Mouse (Mus musculus) large intestine, adult 2 months (tissue): ENCODE measurements around the gene Lrrc19. TPM values are rescaled to one million over a fixed set of nuclear protein-coding genes. Genes with fewer than 3 reads are reported as not detected.
"Not testable (repeated sequence)": the region's sequence is repeated elsewhere in the genome, so short reads cannot be mapped to it uniquely, and the experiment has no call there.

Experiments used
- DNase-seq: peaks from one replicate; pipeline ENCODE4 v3.0.0-alpha.2; 2012; ENCODE audit warnings: low read depth, low spot score
- WGBS: fragments of 180-500 bp; shearing (Covaris S2); methylation state at CpG from one replicate; pipeline ENCODE4 v1.1.7; 2018; 5-methylcytosine and 5-hydroxymethylcytosine counted together
- polyA plus RNA-seq: library from polyadenylated mRNA; depleted of rRNA; stranded (reverse); fragments of >200 nt; gene quantifications from 2 replicates; pipeline ENCODE4 v1.2.3, GENCODE M21; 2012; rRNA removed

Gene Lrrc19
- polyA plus RNA-seq = 7.9 and 12.7 TPM in 2 replicates

GRCm38 (mm10) chr4:94649920-94650319 is at the start of gene Lrrc19:
Gene Lrrc19, minus strand, starts transcription at chr4:94650144.
- no peak for DNase-seq

DNA sequence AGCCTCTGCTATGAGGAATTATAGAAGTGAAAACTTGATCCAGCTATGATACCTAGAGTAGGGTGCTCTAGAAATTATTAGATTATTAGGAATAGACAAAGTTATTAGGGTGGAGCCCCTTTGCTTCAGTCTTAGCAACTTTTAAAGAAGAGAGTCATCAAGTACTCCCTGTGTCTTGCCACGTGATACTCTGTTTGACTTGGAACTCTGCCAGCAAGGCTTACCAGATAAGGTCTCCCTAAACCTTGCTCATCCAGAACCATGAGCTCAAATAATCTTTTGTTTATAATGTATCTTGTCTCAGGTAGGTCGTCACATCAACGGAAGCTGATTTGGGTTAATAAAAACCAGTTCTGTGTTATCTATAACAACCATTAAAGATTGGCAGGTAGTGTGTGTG is 46.4 kb upstream of the Lrrc19 start:
- WGBS = 21% methylated on average over 3 of the region's 3 CpGs
- DNase-seq = no peak

More at GRCm38 (mm10) chr4:94649920-94650319, at the start of gene Lrrc19:
- WGBS = 39% methylated on average over 3 of the region's 3 CpGs

DNA sequence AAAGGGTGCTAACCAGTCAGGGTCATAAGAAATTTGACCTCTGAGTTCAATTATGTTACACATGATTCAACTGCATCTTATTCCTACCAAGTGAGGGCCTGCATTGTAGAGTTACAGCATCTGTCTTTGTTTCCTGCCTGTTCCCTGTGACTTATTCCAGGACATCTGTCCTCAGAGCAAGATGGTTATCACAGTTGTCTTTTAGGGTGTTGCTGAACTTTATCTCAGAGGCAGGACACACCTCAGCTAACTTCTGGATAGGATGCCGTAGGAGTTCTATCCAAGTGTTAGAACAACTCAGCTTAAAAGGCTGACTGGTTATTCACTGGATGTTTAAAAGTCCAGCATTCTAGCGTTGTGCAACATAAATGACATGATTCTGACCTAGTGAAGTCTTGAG is 42.2 kb upstream of the Lrrc19 start:
- WGBS = 77% methylated on average over 2 of the region's 2 CpGs
- no peak for DNase-seq

- 79% methylated on average over 4 of the region's 4 CpGs for WGBS
- no peak for DNase-seq
Measured at GRCm38 (mm10) chr4:94691078-94691477, 41.1 kb upstream of the Lrrc19 start.

DNA sequence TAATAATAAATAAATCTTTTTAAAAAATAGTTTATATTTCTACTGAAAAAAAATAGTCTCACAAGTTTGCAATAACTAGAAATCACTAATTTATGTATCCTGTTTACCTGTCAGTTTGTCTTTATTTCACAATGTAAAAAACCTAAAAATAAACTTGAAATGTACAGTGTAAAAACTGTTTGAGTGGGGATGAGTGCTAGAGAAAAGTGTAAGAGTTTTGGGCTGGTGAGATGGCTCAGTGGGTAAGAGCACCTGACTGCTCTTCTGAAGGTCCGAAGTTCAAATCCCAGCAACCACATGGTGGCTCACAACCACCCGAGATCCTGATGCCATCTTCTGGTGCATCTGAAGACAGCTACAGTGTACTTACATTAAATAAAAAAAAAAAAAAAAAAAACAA is 39.9 kb upstream of the Lrrc19 start:
- 86% methylated on average over 2 of the region's 2 CpGs for WGBS
- not testable (repeated sequence) for DNase-seq

- DNase-seq = no peak
- 81% methylated on average over 5 of the region's 5 CpGs for WGBS
Measured at GRCm38 (mm10) chr4:94683305-94683704, 33.4 kb upstream of the Lrrc19 start.

DNA sequence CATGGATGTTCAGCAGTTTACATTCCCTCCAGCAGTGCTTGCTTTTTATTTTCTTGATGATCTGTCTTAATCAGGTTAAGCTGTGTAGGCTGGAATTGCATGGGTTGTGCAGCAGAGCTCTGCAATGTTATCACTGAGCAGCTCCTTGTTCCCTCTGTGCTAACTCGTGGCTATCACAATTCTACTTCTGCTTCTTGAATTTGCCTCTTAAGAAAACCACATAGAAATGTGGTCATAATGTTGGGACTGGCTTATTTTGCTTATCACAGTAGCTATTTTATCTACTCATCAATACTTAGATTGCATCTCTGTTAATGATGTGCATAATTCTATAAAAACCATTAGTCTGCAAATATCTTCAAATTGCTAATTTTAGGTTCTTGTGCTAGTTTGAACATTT is 32.1 kb upstream of the Lrrc19 start:
- no peak for DNase-seq
- WGBS = 63% methylated on average over 1 of the region's 1 CpGs

- no peak for DNase-seq
- WGBS = 78% methylated on average over 2 of the region's 2 CpGs
Measured at GRCm38 (mm10) chr4:94681181-94681580, 31.2 kb upstream of the Lrrc19 start.

DNA sequence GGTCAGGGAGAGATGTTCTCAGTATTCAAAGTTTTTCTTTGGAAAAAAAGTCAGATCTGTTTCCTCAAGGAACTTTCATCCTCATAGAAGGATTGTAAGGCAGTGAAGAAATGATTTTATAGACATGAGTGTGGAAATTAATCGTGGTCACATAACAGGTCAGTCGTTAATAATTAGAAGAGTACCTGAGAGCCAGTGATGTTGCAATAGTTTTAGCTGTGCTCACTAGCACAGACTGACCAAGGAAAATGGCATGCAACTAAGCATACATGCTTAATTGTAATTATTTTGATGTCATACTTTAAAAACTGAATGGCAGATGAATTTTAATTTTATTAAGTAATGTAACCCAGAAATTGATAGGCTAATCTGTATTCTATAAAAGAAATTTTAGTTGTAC is 30.7 kb upstream of the Lrrc19 start:
- no peak for DNase-seq
- 82% methylated on average over 2 of the region's 2 CpGs for WGBS

- WGBS = 26% methylated on average over 1 of the region's 1 CpGs
- DNase-seq = no peak
Measured at GRCm38 (mm10) chr4:94669718-94670117, 19.8 kb upstream of the Lrrc19 start.

DNA sequence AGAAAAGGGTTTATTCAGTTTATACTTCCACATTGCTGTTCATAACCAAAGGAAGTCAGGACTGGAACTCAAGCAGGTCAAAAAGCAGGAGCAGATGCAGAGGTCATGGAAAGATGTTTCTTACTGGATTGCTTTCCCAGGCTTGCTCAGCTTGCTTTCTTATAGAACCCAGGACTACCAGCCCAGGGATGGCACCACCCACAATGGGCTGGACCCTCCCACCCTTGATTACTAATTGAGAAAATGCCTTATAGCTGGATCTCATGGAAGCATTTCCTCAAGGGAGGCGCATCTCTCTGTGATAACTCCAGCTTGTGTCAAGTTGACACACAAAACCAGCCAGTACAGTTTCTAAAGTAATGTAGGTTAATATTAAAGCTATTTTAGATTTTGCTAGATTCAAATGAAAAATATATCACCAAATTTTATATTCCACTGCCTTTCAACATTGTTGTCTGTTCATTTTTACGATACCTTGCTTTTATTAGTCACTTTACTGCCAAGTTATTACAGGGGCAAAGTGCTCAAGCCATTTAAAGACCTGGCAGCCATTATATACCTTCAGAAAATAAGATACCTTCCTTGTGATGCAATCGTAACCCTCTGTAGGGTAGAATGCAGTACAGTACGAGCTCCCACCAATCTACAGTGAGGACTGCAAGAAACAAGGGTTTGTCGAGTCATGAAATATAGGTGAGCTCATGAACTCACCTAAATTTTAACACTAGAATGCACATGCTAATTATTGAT is 657 bp upstream of the Lrrc19 start:
- peak; percentile 62 for DNase-seq
- WGBS = 36% methylated on average over 5 of the region's 5 CpGs

DNA sequence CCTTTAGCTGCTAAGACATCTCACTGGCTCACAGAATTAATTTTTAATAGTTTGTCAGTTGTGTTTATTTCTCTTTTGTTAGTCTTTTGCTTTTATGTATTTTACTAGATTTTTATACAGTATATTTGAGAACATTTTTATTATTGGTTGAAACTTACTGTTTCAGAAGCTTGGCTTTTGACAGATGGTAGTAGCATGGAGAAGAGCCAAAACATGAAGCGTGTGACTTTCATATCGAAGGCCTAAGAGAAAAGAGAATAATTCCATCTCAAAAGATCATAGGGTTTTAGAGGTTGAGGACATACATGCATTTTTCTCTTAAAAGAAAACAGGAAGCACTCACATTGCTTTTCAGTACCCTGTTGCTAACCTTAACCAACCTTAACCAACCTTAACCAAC is 6.8 kb downstream of the Lrrc19 start:
- WGBS = 91% methylated on average over 2 of the region's 2 CpGs
- DNase-seq = no peak

GRCm38 (mm10) chr4:94620077-94620476 is 29.9 kb downstream of the Lrrc19 start:
- 75% methylated on average over 2 of the region's 2 CpGs for WGBS
- no peak for DNase-seq

DNA sequence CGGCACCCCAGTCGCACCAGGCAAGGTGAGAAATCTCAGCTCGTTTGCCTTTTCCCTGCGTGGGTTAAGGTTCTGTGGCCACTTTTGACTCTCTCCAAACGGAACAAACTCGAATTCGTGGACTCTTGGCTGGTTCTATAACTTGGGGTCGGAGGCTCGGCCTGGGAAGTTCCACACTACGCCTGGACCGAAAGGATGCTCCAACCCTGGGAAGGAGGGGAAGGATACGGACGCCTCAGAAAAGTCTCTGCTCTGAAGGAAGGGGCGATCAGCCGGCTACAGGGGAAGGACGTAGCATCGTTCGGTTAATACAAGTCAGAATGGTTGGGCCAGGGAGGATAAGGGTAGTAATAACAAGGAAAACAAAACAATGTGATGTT is 35.3 kb downstream of the Lrrc19 start:
- no peak for DNase-seq
- 1% methylated on average over 18 of the region's 18 CpGs for WGBS

- WGBS = 1% methylated on average over 29 of the region's 29 CpGs
- peak; percentile 90 for DNase-seq
Measured at GRCm38 (mm10) chr4:94613972-94614626, 35.8 kb downstream of the Lrrc19 start, which contains the start of gene Ift74. Gene Ift74, plus strand, starts transcription at chr4:94614491.

GRCm38 (mm10) chr4:94610339-94610738 is 39.6 kb downstream of the Lrrc19 start:
- no peak for DNase-seq
- 74% methylated on average over 3 of the region's 3 CpGs for WGBS

GRCm38 (mm10) chr4:94605591-94605990 is 44.4 kb downstream of the Lrrc19 start:
- no peak for DNase-seq
- 88% methylated on average over 2 of the region's 2 CpGs for WGBS

- WGBS = 83% methylated on average over 2 of the region's 2 CpGs
- no peak for DNase-seq
Measured at GRCm38 (mm10) chr4:94604452-94605019, 45.4 kb downstream of the Lrrc19 start.

DNA sequence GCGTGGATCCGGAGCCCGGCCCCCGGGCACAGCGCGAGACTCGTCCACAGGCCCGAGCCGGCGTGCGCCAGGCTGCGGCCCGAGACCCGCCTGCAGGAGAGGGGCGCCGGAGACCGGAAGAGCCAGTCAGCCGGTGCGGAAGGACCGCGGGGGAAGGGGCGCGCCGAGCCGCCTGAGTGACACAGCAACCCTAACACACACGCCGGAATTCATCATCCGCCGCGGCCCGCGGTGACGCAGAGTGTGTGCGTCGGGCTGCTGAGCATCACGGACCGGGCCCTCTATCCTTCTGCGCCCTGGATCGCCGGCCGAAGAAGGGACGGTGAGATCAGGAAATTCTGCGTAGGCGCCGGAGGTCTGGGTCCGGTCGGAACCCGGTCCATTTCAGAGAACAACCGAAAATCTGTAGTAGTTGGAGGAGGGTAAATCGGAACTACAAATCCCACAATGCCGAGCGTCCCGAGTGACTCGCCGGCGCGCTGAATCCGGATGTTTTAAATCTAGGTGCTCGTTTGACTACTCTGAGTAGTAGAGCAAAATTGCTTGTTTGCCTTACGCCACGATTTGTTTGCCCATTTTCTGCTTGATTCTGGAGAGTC is 46.8 kb downstream of the Lrrc19 start, which contains the start of gene Plaa:
Gene Plaa (minus strand): TSS at position 214 of the 599 bp plus-strand sequence.
- under 1% methylated on average over 61 of the region's 61 CpGs for WGBS
- DNase-seq = peak; percentile 66

GRCm38 (mm10) chr4:94602496-94603030 is 47.4 kb downstream of the Lrrc19 start:
- under 1% methylated on average over 33 of the region's 33 CpGs for WGBS
- DNase-seq = no peak
